Mouse (Mus musculus): ENCODE data around the gene Arhgef3.

Arhgef3 gene

DNA sequence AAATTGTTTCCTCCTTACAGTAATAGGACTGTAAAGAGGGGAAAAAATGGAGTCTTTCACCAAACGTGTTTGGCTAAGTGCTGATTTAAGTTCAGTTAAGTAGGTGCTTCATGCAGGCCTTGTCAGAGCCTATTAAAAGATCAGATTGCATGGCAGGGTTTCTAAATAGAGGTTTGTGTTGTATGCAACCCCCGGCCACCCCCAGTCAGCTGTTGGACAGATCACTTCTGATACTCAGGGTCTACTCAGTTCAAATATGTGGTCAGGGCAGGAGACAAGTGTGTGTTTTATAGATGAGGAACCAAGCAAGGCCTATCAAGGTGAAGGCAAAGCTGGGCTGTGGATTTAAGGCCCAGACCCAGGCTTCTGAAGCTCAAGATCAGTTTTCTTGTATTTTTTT, 44.1 kb downstream of the Arhgef3 start:
- no peak for DNase-seq (ENCODE audit: low spot score in 2 of 2)

DNA sequence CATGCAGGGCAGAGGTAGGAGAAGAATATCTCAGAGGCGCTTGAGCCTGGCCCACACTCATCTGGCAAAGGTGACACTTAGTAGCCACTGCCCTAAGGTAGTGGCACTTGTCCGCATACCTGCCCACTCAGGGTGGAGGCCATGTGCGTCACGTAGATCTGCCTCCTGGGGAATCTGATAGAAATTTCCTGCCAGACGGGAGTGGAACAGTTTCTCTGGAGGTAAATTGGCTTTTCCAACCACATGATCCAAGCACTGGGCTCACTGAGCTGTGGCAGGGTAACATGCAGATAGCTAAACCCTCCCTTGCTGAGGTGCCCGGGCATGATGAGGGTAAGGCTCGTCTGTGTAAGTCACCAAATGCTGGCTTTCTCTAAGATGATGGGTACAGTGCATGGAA, 46.1 kb downstream of the Arhgef3 start:
- no peak for DNase-seq (ENCODE audit: low spot score in 2 of 2)

GRCm38 (mm10) chr14:27164639-27165038, 49.9 kb downstream of the Arhgef3 start:
- no peak for DNase-seq (ENCODE audit: low spot score in 2 of 2)

- no peak for DNase-seq (ENCODE audit: low spot score in 2 of 2)
Observed at GRCm38 (mm10) chr14:27166751-27167150, 52.1 kb downstream of the Arhgef3 start.

GRCm38 (mm10) chr14:27167177-27167576, 52.5 kb downstream of the Arhgef3 start:
- no peak for DNase-seq (ENCODE audit: low spot score in 2 of 2)

DNA sequence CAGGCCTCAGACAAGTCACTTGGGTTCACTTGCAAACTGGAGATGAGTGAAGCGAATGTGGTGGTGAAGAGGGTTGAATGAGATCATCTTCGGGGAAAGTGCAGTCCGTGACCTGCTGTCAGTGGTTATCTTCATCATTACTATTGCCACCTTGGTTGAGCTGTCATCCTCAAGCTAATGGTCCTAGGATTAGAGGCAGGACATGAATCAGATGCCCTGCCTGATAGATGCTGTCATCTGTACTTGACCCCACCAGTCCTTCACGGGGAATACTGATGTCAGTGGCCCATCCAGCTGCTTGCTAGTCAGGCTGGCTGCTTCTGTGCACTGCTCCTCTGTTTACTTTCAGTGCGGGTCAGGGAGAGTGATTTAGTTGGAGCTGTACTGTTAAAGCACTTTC, 53.7 kb downstream of the Arhgef3 start:
- no peak for DNase-seq (ENCODE audit: low spot score in 2 of 2)

DNA sequence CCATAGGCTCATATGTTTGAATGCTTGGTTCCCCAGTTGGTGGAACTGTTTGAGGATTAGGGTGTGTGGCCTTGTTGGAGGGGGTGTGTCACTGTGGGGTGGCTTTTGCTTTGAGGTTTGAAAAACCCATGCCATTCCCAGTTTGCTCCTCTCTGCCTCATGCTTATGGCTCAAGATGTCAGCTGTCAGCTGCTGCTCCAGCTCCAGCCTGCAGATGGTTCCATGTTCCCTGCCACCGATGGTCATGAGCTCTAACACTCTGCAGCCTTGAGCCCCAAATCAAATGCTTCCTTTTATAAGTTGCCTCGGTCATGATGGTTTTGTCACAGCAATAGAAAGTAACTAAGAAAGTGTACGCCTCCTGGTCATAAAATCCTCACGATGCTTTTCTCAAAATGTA, 54.6 kb downstream of the Arhgef3 start:
- DNase-seq (ENCODE audit: low spot score in 2 of 2), result no peak

GRCm38 (mm10) chr14:27170421-27170820, 55.7 kb downstream of the Arhgef3 start:
- no peak for DNase-seq (ENCODE audit: low spot score in 2 of 2)

DNA sequence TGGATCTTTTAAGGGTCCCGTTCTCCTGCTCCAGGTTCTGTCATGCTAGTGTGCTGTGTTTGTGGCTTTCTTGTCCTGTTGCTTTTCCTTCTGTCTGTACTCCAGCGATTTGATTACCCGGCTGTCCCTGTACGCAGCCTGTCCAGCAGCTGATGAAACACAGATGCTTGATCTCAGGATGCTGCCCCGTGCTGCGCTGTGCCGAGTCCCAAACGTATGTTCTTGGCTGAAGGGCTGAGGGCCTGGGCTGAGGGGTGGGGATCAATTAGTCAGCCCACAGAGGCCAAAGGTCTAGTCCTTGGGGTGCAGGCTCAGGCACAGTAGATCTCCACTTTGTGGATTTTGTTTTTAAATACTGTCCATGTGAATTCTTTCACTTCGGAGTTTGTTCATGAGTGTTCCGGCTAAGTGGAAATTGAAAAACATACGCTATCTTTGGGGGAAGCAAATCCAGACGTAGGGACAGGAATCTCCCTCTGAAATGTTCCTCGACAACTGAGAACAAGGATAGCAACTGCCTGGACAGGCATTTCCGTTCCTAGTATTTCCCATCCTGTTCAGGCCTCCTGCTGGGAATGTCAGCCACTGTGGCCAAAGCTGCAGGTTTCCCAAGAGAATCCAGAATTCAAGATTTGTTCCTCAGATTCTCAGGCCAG, 56.6 kb downstream of the Arhgef3 start:
- DNase-seq (ENCODE audit: low spot score in 2 of 2), result no peak

- DNase-seq (ENCODE audit: low spot score in 2 of 2), result no peak
Observed at GRCm38 (mm10) chr14:27173178-27173803, 58.6 kb downstream of the Arhgef3 start.

GRCm38 (mm10) chr14:27174188-27174786, 59.6 kb downstream of the Arhgef3 start:
- no peak for DNase-seq (ENCODE audit: low spot score in 2 of 2)

DNA sequence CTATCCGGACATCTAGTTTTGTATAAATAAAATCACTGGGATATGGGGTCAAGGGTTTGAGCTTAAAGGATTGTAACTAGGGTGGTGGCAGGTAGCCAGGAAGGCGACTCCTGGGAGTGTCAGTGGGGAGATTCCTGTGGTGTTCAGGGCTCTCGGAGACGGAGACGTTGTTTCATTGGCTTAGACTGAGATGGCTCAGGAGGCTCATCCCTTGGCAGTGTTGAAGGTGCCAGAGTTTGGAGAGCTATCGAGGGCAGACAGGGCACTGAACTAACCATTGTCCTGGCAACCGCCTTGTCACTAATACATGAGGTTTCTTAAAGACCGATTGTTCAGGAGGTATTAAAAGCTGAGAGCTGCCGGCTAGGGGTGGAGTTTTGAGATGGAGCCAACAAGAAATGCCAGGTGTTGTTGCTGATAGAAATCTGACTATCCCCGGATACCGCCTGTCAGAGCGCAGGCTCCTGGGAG, 60.2 kb downstream of the Arhgef3 start:
- no peak for DNase-seq (ENCODE audit: low spot score in 2 of 2)

DNA sequence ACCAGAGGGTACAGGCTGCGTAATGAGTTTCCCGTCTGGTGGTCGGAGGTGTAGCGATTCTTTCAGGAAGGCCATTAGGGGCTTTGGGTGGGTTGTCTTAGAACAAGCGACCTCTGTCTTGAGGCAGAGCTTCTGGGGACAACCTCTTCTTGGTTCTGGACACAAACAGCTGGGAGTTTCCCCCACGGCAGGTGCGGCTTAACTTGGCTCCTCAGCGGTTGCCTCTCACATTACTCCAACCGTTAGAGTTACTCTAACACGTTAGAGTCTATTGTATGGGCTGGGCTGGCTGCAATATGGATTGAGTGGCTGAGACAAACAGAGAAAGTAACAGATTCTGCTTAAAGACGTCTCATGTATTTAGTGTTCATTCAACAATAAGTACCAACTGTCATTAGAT, 60.6 kb downstream of the Arhgef3 start:
- no peak for DNase-seq (ENCODE audit: low spot score in 2 of 2)

- no peak for DNase-seq (ENCODE audit: low spot score in 2 of 2)
Observed at GRCm38 (mm10) chr14:27177800-27178559, 63.3 kb downstream of the Arhgef3 start.

DNA sequence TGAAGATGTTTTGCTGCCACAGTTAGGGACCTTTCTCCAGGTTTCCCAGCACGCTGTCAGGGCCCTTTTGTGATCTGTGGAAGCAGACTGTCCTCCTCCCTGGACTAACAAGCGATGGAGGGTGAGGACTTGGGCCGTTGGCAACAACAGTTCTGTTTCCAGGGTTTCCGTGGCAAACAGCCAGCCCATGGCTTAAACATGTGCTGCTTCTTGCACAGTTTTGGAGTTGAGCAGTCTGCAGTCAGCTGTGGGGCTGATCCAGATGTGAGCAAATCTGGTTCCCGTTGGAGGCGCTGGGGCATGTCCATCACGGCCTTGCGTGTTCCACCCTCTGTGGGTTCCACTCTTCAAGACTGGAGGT, 63.8 kb downstream of the Arhgef3 start:
- no peak for DNase-seq (ENCODE audit: low spot score in 2 of 2)

GRCm38 (mm10) chr14:27179771-27180170, 65.1 kb downstream of the Arhgef3 start:
- no peak for DNase-seq (ENCODE audit: low spot score in 2 of 2)

DNA sequence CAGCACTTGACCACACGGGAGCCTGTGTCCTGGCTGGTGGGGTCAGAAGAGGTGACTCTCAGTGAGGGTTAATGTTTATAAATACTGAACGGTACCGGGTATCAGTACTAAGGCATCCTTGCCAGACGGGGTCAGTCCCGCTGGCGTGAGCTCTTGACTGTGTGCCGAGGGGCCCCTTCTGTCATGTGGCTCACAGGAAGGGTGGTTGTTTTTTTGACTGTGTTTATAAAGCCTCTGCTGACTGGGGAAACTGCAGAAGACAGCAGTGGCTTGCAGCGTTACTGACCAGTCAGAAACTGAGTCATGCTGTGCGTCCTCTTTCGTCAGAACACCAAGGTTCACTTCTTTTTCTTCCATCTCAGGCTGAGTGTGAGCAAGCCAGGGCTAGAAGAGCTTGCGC, 67.4 kb downstream of the Arhgef3 start:
- no peak for DNase-seq (ENCODE audit: low spot score in 2 of 2)

GRCm38 (mm10) chr14:27182646-27183438, 68.1 kb downstream of the Arhgef3 start:
- no peak for DNase-seq (ENCODE audit: low spot score in 2 of 2)

GRCm38 (mm10) chr14:27183501-27184230, 69.0 kb downstream of the Arhgef3 start:
- peak; percentile 19 to 36 for DNase-seq (ENCODE audit: low spot score in 2 of 2)

DNA sequence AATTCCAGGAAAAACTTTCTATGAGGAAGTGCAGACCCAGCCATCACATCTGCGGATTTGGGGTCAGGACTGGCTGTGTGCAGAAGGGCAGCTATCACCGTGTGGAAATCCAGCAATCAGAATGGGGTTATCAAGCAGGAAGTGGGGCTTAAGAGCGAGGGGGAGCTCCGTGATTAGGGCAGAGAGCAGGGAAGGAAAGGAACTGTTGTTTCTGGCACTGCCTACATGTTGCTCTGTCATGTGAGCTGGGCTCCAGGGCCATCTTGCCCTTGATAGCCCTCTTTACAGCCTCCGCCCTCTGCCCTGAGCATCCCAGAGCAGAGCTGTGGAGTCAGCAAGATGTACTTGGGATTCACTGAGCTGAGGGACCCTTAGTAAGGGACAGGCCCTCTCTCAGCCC, 71.2 kb downstream of the Arhgef3 start:
- no peak for DNase-seq (ENCODE audit: low spot score in 2 of 2)

DNA sequence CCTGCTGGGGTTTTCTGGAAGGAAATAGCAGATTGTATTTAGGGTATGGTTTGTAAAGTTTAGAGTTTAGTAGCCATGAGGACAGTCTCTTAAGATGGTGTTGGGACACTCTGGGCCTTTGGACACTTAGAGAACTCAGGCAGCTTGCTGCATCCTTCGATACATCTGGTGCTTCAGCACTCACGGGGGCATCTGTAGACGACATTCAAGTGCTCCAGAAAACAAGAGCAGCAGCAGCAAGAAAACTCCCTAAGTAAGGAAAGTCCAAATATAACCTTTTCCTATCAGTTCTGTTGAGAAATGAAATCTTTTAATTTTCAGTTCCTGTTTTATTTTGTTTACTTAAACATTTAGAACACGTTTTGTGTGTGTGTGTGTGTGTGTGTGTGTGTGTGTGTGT, 71.9 kb downstream of the Arhgef3 start:
- no peak for DNase-seq (ENCODE audit: low spot score in 2 of 2)

Measured in spleen, postnatal 36 days (tissue).